Mouse (Mus musculus): ENCODE data around the gene D11Wsu47e.

D11Wsu47e gene

GRCm38 (mm10) chr11:113683957-113684706 lies at the start of gene D11Wsu47e, which contains the start of gene Fam104a:
D11Wsu47e (plus strand) TSS chr11:113684412.
Fam104a (minus strand) TSS chr11:113684155.
- H3K27me3 ChIP-seq (ENCODE audit: control insufficient read depth, insufficient read depth, low read length, poor library complexity, severe bottlenecking): no peaks in the 10 kb centered on the region
- peak; percentile 96 for DNase-seq (ENCODE audit: low read depth, low spot score)
- H3K36me3 ChIP-seq (ENCODE audit: control insufficient read depth, insufficient read depth, low read length, poor library complexity, severe bottlenecking): no peaks in the 10 kb centered on the region

DNA sequence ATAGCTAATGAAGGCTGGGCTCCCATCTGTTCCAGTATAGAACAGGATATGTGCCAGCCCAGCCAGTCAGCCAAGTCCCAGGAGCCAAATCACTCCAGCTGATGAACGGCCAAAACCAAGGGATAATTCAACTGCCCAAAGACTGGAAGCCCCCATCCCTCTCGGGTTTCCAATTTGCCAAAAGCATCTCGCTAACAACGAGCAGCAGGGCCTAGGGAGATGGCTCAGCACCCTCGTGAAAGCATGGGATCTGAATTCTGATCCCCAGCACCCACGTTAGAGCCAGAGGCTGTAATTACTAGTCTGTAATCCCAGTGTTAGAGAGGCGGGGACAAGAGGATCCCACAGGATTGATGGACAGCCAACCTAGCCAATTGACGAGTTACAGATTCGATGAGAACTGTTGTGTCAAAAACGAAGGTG lies 49.5 kb upstream of the D11Wsu47e start:
- no peaks in the 10 kb centered on the region for H3K36me3 ChIP-seq (ENCODE audit: control insufficient read depth, insufficient read depth, low read length, poor library complexity, severe bottlenecking)
- DNase-seq (ENCODE audit: low read depth, low spot score): no peak
- no peaks in the 10 kb centered on the region for H3K27me3 ChIP-seq (ENCODE audit: control insufficient read depth, insufficient read depth, low read length, poor library complexity, severe bottlenecking)

GRCm38 (mm10) chr11:113638680-113639079 lies 45.5 kb upstream of the D11Wsu47e start:
- DNase-seq (ENCODE audit: low read depth, low spot score): no peak
- Histone ChIP-seq H3K27me3 (ENCODE audit: control insufficient read depth, insufficient read depth, low read length, poor library complexity, severe bottlenecking) (no peaks in the 10 kb centered on the region), H3K36me3 (ENCODE audit: control insufficient read depth, insufficient read depth, low read length, poor library complexity, severe bottlenecking) (no peaks in the 10 kb centered on the region)

- DNase-seq (ENCODE audit: low read depth, low spot score): no peak
- Histone ChIP-seq H3K27me3 (ENCODE audit: control insufficient read depth, insufficient read depth, low read length, poor library complexity, severe bottlenecking) (no peaks in the 10 kb centered on the region), H3K36me3 (ENCODE audit: control insufficient read depth, insufficient read depth, low read length, poor library complexity, severe bottlenecking) (no peaks in the 10 kb centered on the region)
These were observed 39.0 kb upstream of the D11Wsu47e start for GRCm38 (mm10) chr11:113645181-113645580.

DNA sequence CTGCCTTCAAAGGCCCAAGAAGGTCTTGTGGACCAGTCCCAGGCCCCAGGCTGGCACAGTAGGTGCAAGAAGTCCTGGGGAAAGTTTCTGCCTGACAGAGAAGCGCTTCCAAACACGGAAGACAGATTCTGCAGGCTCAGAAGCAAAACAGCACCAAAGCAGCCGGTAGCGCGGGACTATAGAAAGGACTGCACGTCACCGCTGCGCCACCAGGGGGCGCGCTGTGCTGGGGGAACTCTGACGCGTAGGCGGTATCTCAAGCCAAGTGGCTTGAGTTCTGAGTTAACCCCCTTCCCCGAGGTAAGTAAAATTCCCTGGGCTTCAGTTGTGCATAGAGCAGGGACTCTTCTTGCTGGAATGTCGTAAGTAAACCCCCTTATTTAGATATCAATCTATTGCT lies 36.1 kb upstream of the D11Wsu47e start:
- no peaks in the 10 kb centered on the region for H3K27me3 ChIP-seq (ENCODE audit: control insufficient read depth, insufficient read depth, low read length, poor library complexity, severe bottlenecking)
- no peaks in the 10 kb centered on the region; the same call in 1 of the 2 replicates for H3K36me3 ChIP-seq (ENCODE audit: control insufficient read depth, insufficient read depth, low read length, poor library complexity, severe bottlenecking)
- peak; percentile 89 for DNase-seq (ENCODE audit: low read depth, low spot score)

DNA sequence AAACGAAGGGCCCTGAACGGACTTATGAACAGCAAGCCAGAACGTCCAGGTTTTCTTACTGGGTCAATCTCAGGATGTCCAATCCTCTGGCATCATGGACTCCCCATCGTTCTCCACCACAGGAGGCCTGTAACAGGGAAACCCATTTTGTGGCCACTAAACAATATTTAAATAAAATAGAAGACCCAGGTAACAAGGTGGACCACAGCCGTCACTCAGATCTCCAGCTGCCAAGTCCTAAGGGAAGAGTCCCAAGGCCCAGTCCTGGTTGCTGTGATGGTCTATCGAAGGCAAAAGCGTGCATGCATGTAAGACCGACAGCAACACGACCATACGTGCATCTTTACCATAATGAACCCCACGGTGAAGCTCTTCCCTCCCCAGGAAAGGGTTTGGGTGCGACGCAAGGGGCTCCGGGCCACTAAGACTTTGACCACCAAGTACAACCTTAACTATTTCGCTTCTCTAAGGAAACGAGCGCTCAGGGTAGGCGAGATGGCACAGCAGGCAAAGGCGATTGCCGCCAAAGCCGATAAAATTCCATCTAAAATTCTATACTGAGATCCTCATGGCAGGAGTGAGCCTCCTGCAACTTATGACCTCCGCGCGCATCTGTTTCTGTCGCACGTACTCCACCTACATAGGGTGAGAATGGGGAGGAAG lies 35.4 kb upstream of the D11Wsu47e start, which contains the start of gene Cog1:
Cog1 (plus strand) TSS at position 480 of the 663 bp plus-strand sequence.
- Histone ChIP-seq H3K36me3 (ENCODE audit: control insufficient read depth, insufficient read depth, low read length, poor library complexity, severe bottlenecking) (no peaks in the 10 kb centered on the region; the same call in 1 of the 2 replicates), H3K27me3 (ENCODE audit: control insufficient read depth, insufficient read depth, low read length, poor library complexity, severe bottlenecking) (no peaks in the 10 kb centered on the region)
- DNase-seq (ENCODE audit: low read depth, low spot score): no peak

- DNase-seq (ENCODE audit: low read depth, low spot score): peak; percentile 74
- no peaks in the 10 kb centered on the region; the same call in 1 of the 2 replicates for H3K36me3 ChIP-seq (ENCODE audit: control insufficient read depth, insufficient read depth, low read length, poor library complexity, severe bottlenecking)
- no peaks in the 10 kb centered on the region for H3K27me3 ChIP-seq (ENCODE audit: control insufficient read depth, insufficient read depth, low read length, poor library complexity, severe bottlenecking)
These were observed 34.6 kb upstream of the D11Wsu47e start, which contains the start of gene Slc39a11 for GRCm38 (mm10) chr11:113649353-113650210. Slc39a11 (minus strand) TSS chr11:113650079.

DNA sequence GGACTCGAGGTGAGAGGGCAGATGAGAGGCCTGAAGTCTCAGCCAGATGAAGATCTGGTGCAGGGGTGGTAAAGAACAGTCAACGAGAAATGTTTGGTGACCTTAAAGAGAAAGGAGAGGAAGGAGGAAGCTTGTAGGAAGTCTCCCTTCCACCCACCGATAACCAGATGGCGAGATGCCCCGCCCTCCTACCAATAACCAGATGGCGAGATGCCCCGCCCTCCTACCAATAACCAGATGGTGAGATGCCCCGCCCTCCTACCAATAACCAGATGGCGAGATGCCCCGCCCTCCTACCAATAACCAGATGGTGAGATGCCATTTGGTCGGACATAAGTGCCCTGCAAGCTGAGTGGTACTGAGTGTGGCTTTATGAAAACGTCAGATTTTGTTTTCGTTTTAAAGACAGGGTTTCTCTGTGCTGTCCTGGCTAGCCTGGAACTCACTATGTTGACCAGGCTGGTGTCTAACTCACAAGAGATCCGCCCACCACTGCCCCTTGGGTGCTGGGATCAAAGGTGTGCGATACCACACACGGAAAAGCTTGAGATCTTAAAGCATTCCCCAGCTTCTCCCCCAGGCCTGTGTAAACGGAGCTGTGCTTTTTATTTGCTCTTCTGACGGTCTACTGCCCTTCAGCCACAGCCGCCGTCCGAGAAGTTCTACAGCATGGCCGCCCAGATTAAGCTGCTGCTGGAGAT lies 32.9 kb upstream of the D11Wsu47e start:
- peak; percentile 32 for DNase-seq (ENCODE audit: low read depth, low spot score)
- no peaks in the 10 kb centered on the region; the same call in 1 of the 2 replicates for H3K36me3 ChIP-seq (ENCODE audit: control insufficient read depth, insufficient read depth, low read length, poor library complexity, severe bottlenecking)
- no peaks in the 10 kb centered on the region for H3K27me3 ChIP-seq (ENCODE audit: control insufficient read depth, insufficient read depth, low read length, poor library complexity, severe bottlenecking)

DNA sequence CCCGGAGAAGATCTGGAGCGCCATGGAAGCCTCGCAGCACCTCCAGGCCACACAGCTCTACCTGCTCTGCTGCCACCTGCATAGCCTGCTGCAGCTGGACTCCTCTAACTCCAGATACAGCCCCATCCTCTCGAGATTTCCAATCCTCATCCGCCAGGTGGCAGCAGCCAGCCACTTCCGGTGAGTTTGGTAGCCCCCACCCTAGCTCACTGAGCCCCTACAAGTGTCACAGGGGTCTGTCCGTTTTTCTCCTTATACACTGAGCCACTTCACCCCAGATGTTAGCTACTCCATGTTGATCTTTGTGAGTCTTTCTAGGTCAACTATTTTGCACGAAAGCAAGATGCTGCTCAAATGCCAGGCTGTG lies 32.3 kb upstream of the D11Wsu47e start:
- Histone ChIP-seq H3K36me3 (ENCODE audit: control insufficient read depth, insufficient read depth, low read length, poor library complexity, severe bottlenecking) (no peaks in the 10 kb centered on the region; the same call in 1 of the 2 replicates), H3K27me3 (ENCODE audit: control insufficient read depth, insufficient read depth, low read length, poor library complexity, severe bottlenecking) (no peaks in the 10 kb centered on the region)
- peak; percentile 40 for DNase-seq (ENCODE audit: low read depth, low spot score)

- Histone ChIP-seq H3K27me3 (ENCODE audit: control insufficient read depth, insufficient read depth, low read length, poor library complexity, severe bottlenecking) (no peaks in the 10 kb centered on the region), H3K36me3 (ENCODE audit: control insufficient read depth, insufficient read depth, low read length, poor library complexity, severe bottlenecking) (peaks cover 1% of the 10 kb centered on the region)
- DNase-seq (ENCODE audit: low read depth, low spot score): no peak
These were observed 31.7 kb upstream of the D11Wsu47e start for GRCm38 (mm10) chr11:113652516-113652915.

GRCm38 (mm10) chr11:113654105-113654504 lies 30.1 kb upstream of the D11Wsu47e start:
- no peaks in the 10 kb centered on the region for H3K27me3 ChIP-seq (ENCODE audit: control insufficient read depth, insufficient read depth, low read length, poor library complexity, severe bottlenecking)
- H3K36me3 ChIP-seq (ENCODE audit: control insufficient read depth, insufficient read depth, low read length, poor library complexity, severe bottlenecking): peaks cover 10% of the 10 kb centered on the region
- DNase-seq (ENCODE audit: low read depth, low spot score): no peak

DNA sequence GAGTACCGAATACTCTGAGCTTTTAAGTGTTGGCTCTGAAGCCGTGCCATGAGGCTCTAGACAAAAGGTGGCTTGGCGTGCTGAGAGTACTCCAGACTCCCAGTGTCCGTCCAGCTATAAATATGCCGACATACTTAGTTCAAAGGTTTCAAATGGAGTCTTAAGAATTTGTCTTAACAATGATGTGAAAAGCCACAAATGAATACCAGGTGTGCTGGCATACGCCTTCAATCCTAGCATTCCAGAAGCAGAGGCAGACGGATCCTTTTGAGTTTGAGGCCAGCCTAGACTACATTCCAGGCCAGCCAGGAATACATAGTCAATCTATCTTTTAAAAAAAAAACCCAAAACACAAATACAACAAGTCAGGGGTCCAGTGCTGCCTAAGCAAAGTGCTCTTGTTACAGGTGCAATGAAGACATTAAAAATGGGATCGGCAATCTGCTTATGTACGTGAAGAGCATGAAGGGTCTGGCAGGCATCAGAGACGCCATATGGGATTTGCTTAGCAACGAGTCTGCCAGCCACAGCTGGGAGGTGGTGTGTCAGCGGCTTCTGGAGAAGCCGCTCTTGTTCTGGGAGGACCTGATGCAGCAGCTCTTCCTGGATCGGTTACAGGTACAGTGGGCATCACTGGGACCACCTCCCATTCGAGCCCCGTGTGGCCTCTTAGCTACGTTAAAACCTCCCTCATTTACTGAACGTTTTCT lies 29.5 kb upstream of the D11Wsu47e start:
- Histone ChIP-seq H3K27me3 (ENCODE audit: control insufficient read depth, insufficient read depth, low read length, poor library complexity, severe bottlenecking) (no peaks in the 10 kb centered on the region), H3K36me3 (ENCODE audit: control insufficient read depth, insufficient read depth, low read length, poor library complexity, severe bottlenecking) (peaks cover 10% of the 10 kb centered on the region)
- no peak for DNase-seq (ENCODE audit: low read depth, low spot score)

DNA sequence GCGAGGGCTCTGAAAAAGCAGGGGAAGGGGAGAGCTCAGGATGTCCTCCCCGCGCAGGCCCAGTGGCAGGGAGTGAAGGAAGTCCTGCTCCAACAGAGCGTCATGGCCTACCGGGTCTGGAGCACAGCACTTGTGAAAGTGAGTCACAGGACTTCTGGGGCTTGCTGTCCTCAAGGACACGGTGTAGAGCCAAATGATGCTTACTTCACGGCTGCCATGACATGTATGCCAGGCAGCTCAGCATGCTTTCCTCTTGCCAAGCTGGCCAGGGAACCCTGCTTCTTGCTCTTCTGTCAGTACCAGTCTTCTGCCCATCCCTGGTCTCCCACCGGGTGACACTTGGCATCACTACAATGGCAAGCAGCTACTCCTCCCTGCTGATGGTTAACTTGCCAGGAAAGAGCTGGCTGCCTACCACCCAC lies 27.7 kb upstream of the D11Wsu47e start:
- H3K36me3 ChIP-seq (ENCODE audit: control insufficient read depth, insufficient read depth, low read length, poor library complexity, severe bottlenecking): peaks cover 14% of the 10 kb centered on the region
- DNase-seq (ENCODE audit: low read depth, low spot score): no peak
- H3K27me3 ChIP-seq (ENCODE audit: control insufficient read depth, insufficient read depth, low read length, poor library complexity, severe bottlenecking): no peaks in the 10 kb centered on the region

Data from splenic B cell, adult 2 months (primary cell).